Mouse (Mus musculus): ENCODE data around the gene Srsf2.
"Not testable (repeated sequence)": the region's sequence is repeated elsewhere in the genome, so short reads cannot be mapped to it uniquely, and the experiment has no call there.

Srsf2 gene

DNA sequence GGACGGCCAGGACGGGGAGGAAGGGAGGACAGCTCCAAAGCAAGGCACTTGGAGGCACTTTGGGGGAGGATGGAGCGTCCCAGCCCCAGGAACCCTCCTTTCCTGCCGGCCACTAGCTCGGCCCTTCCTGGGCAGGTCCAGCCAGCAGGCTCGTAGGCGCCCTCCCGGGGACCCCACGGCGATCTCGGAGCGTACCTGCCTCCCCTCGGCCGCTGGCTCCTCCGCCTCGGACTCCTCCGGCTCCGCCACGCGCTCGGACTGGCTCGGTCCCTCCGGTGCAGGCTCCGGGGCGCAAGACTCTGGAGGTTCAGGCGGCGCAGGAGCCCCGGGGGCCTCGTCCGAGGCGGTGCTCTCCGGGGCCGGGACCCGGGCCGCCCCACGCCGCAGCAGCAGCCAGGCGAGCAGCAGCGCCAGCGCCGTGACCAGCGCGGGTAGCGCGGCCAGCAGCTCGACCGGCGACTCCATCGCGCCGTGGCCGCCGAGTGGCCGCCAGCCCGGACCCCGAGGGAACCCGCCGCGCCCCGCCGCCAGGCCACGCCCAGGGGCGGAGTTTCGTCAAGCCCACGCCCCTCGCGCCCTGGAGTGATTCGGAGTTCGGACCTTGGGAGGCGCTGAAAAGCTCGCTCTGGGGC is 25.2 kb downstream of the Srsf2 start, which contains the start of gene Mxra7:
Mxra7 (minus strand) TSS at position 513 of the 632 bp plus-strand sequence.
- peak; percentile 79 for DNase-seq (ENCODE audit: low spot score)

GRCm38 (mm10) chr11:116826550-116827504 is 26.1 kb downstream of the Srsf2 start:
- no peak for DNase-seq (ENCODE audit: low spot score)

GRCm38 (mm10) chr11:116825230-116825629 is 27.7 kb downstream of the Srsf2 start:
- no peak for DNase-seq (ENCODE audit: low spot score)

DNA sequence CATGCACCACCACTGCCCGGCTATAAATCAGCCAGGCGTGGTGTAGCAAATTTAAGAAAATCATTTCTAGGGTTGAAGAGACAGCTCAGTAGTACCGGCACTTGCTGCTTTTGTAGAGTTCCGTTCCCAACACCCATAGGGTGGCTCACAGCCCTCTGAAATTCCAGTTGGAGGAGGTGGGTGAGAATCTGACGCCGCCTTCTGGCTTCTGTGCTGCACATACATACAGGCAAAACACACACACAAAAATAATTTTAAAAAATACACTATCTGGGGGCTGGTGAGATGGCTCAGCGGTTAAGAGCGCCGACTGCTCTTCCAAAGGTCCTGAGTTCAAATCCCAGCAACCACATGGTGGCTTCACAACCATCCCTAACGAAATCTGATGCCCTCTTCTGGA is 29.0 kb downstream of the Srsf2 start:
- not testable (repeated sequence) for DNase-seq (ENCODE audit: low spot score)

- DNase-seq (ENCODE audit: low spot score) = no peak
Observed at GRCm38 (mm10) chr11:116823255-116823654, 29.6 kb downstream of the Srsf2 start.

GRCm38 (mm10) chr11:116822626-116823025 is 30.3 kb downstream of the Srsf2 start:
- DNase-seq (ENCODE audit: low spot score) = no peak

DNA sequence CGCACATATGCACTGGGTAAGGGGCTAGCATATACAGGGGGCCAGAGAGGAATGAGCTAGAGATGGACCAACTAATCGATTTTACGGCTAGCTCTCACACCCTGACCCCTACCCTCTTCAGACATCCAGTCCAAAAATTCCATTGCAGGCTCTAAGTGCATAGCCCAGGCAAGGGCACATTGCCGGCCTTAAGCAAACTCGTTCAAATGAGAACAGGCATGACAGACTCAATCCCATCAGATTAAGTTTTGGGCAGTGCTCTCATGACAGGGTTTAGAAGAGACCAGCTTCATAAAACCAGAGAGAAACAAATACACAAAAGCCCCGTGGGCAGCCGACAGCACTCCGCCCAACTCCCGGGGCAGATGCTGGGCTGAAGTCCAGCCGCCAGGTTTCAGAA is 30.7 kb downstream of the Srsf2 start:
- DNase-seq (ENCODE audit: low spot score) = no peak

GRCm38 (mm10) chr11:116821057-116821940 is 31.6 kb downstream of the Srsf2 start:
- DNase-seq (ENCODE audit: low spot score) = no peak

GRCm38 (mm10) chr11:116819932-116820593 is 32.8 kb downstream of the Srsf2 start:
- DNase-seq (ENCODE audit: low spot score) = no peak

DNA sequence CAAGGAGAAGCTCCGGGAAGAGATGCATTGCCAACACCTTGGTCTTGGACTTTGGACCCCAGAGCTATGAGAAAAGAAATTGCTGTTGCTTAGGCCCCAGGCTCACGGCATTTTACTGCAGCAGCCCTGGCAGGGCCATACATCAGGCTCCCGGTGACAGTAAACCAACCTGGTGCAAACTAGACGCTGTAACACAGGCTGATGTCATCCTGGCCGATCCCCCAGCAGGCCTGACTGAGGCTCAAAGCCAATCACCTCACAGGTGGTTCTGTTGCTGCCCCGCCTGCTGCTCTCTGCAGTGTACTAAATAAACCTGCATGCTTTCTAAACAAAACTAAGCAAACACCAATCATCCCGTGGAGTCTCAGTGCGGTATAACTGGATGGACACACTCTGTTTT is 34.2 kb downstream of the Srsf2 start:
- DNase-seq (ENCODE audit: low spot score) = peak; percentile 40

GRCm38 (mm10) chr11:116817567-116817966 is 35.3 kb downstream of the Srsf2 start:
- DNase-seq (ENCODE audit: low spot score) = no peak

GRCm38 (mm10) chr11:116816769-116817168 is 36.1 kb downstream of the Srsf2 start:
- no peak for DNase-seq (ENCODE audit: low spot score)

- no peak for DNase-seq (ENCODE audit: low spot score)
Observed at GRCm38 (mm10) chr11:116814884-116815415, 37.9 kb downstream of the Srsf2 start.

- no peak for DNase-seq (ENCODE audit: low spot score)
Observed at GRCm38 (mm10) chr11:116814076-116814883, 38.6 kb downstream of the Srsf2 start.

DNA sequence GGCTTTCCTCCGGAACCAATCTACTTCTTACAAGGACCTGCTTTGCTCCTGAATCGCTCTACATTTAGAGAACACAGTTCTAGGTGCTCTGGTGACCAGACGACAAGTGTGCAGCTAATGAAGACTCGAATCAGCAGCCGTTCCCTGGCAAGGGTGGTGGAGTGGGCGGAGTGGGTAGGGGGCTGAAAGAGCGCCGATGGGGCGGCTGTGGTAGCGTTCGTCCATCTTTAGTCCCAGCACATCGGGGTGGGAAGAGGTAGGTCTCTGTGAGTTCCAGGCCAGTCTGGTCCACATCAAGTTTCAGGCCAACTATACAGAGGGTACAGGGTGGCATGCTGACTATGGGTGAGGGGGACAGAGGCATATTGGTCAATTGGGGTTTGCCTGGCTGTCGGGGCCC is 39.3 kb downstream of the Srsf2 start:
- DNase-seq (ENCODE audit: low spot score) = no peak

DNA sequence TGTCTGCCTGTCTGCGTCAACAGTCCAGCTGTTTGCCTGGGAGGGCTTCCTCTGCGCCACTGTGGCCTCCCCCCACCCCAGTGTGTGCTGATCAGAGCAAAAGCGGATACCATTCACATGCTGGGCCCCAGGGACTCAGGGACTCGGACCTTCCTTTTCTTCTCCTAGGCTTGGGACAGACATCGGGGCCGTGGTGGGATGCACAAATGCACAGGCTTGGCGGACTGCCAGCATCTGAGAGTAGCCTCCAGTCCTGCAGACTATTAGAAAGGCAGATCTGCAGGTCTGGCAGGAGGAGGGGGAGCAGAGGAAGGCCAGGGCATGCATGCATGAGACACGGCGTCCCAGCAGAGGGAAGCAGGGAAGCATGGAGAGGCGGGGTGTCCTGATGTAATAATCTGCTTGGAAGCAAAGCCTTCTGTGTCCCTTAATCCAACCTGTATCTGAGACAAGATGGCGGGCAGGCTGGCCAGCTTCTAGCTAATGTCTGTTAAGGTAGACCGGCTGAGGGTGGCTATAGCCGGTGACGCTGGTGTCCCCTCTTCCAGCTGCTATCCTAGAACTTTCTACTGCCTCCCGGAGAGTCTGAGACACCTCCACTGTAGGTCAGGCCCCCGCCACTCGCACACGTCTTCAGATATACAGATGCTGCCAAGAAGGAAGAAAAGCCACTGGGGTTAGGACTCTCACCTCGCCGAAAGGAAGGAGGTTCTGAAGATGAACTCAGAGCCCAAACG is 39.9 kb downstream of the Srsf2 start:
- DNase-seq (ENCODE audit: low spot score) = peak; percentile 57

DNA sequence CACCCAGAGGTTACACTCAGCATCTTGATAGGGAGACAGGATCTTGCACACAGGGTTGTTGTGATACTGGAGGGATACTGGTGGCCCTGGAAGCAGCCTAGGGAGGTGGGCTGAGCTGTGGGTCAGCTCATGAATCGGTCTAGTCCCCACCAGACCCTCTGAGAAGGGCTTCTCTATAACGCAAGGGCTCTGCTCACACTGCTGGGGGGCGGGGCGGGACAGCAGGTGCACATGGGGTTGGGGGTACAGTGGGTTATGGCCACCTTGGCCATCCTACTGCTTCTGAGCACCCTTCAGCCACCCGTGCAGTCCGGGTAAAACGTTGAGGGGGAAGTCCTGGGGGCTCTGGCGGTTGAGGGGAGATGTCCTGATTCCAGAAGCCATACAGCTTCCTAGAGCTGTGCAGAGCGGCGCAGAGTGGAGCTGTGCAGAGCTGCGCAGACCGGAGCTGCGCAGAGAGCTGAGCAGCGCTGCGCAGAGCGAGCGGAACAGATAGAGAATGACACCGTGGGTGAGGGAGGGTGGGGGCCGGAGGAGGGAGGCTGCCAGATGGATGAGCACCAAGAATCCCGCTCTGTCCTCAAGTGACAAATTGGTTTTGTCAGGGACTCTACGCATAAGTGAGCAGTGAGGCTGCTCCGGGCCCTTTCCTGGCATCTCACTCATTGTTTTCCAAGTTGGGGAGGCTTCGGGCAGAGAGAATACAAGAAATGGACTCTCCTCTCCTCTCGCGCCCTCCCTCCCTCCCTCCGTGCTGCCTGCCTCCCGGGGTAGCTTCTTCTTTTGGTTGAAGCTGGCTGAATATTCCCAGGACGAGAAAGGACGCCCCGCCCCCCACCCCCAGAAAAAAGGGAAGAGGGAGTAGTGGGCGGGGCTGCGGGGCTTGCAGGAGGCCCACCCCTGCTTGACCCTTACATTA is 41.7 kb downstream of the Srsf2 start:
- no peak for DNase-seq (ENCODE audit: low spot score)

- no peak for DNase-seq (ENCODE audit: low spot score)
Observed at GRCm38 (mm10) chr11:116810528-116810927, 42.4 kb downstream of the Srsf2 start.

DNA sequence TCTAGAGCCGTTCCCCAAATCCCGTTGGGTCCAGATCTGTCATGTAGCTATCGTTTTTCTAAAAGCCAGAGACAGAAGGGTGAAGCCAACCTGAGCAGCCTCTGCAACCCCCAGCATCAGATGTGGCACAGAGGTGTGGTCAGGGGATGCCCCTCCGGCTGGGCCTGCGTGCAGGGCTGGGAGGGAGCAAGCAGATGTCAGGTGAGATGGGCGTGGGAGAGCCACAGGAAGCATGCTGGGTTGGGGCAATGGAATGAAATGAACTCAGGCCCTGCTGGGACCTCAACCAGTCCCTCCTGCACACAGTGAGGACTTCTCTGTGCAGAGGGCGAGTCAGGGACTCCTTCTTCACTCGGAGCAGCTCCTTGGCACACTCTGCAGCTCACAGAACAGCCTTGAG is 43.4 kb downstream of the Srsf2 start:
- DNase-seq (ENCODE audit: low spot score) = no peak

Measured in yolk sac, embryonic 10.5 days (tissue).